Mouse (Mus musculus) CH12.LX (cell line): Measurements from ENCODE around the gene Drg1. TPM values are rescaled to one million over a fixed set of nuclear protein-coding genes. Genes with fewer than 3 reads are reported as not detected.

ENCODE experiments used
- DNase-seq: peaks from one replicate; pipeline ENCODE4 v3.0.0-alpha.2; 2013; ENCODE audit errors: extremely low read depth
- H3K27ac ChIP-seq: 2 replicates; pipeline ENCODE4 v1.5.1; 2012; ENCODE audit warnings: low read depth, mild to moderate bottlenecking, control low read depth, moderate library complexity; ENCODE audit not compliant: insufficient read depth
- H3K27me3 ChIP-seq: replicated peaks from 2 replicates; pipeline ENCODE3; 2012; ENCODE audit warnings: inconsistent platforms
- H3K36me3 ChIP-seq, 2 experiments: replicated peaks in 1 of 2; 2 replicates each; pipeline versions ENCODE3 to v1.6.1; 2012; ENCODE audit warnings: inconsistent platforms in 1 of 2, low read length in 1 of 2, mild to moderate bottlenecking in 1 of 2, mixed read lengths in 1 of 2, moderate library complexity in 1 of 2; ENCODE audit not compliant: control insufficient read depth in 1 of 2, insufficient read depth in 1 of 2
- H3K4me1 ChIP-seq, 2 experiments: 2 replicates each; pipeline ENCODE4 v1.6.1; 2012; ENCODE audit warnings: inconsistent platforms in 1 of 2, moderate library complexity in 1 of 2; ENCODE audit not compliant: insufficient read depth in 2 of 2, control insufficient read depth in 1 of 2
- H3K4me2 ChIP-seq: 2 replicates; pipeline ENCODE4 v1.6.1; 2012; ENCODE audit warnings: low read depth, mild to moderate bottlenecking, control low read depth; ENCODE audit not compliant: poor library complexity, insufficient read depth, severe bottlenecking
- H3K4me3 ChIP-seq, 3 experiments: fragments of 150-350 bp in 1 of 3; sonication (generic) in 1 of 3; replicated peaks in 1 of 3; 2 replicates each; pipeline versions ENCODE3 to v1.5.1; 2011 to 2012; ENCODE audit warnings: low read depth in 2 of 3, low read length in 2 of 3, mild to moderate bottlenecking in 2 of 3, moderate library complexity in 2 of 3, control low read depth in 1 of 3, improper control_type of control experiment in 1 of 3, inconsistent platforms in 1 of 3, mixed read lengths in 1 of 3; ENCODE audit not compliant: poor library complexity in 1 of 3
- H3K79me2 ChIP-seq: replicated peaks from 2 replicates; pipeline ENCODE4 v1.6.1; 2012; ENCODE audit warnings: mild to moderate bottlenecking, moderate library complexity; ENCODE audit not compliant: control insufficient read depth, poor library complexity, insufficient read depth, severe bottlenecking; ENCODE audit errors: extremely low read depth
- H3K9ac ChIP-seq: 2 replicates; pipeline ENCODE4 v1.6.1; 2012; ENCODE audit warnings: low read depth, mild to moderate bottlenecking, control low read depth, moderate library complexity; ENCODE audit not compliant: insufficient read depth
- H3K9me3 ChIP-seq: replicated peaks from 2 replicates; pipeline ENCODE3; 2012; ENCODE audit warnings: low read length, inconsistent platforms, mixed read lengths
- CHD1 ChIP-seq: IDR thresholded peaks from 2 replicates; pipeline ENCODE4 v1.6.1; 2012; ENCODE audit warnings: low read depth, low read length, improper control_type of control experiment, inconsistent platforms
- E2F4 ChIP-seq: IDR thresholded peaks from 2 replicates; pipeline ENCODE4 v1.6.1; 2011; ENCODE audit warnings: low read depth, low read length, improper control_type of control experiment; ENCODE audit not compliant: insufficient replicate concordance
- GABPA ChIP-seq: IDR thresholded peaks from 2 replicates; pipeline ENCODE4 v1.6.1; 2012; ENCODE audit warnings: low read depth, low read length, improper control_type of control experiment, inconsistent platforms; ENCODE audit not compliant: insufficient replicate concordance
- IRF4 ChIP-seq: IDR thresholded peaks from 2 replicates; pipeline ENCODE4 v1.6.1; 2014; ENCODE audit warnings: low read depth, mild to moderate bottlenecking, inconsistent platforms, low read length, improper control_type of control experiment
- JUN ChIP-seq: IDR thresholded peaks from 2 replicates; pipeline ENCODE4 v1.6.1; 2011; ENCODE audit warnings: low read depth, mild to moderate bottlenecking, low read length, improper control_type of control experiment, moderate library complexity; ENCODE audit not compliant: insufficient read depth
- JUND ChIP-seq: conservative IDR thresholded peaks from 2 replicates; pipeline ENCODE4 v1.6.1; 2011; ENCODE audit warnings: low read depth, low read length, improper control_type of control experiment
- KAT2A ChIP-seq: IDR thresholded peaks from 2 replicates; pipeline ENCODE4 v1.6.1; 2012; ENCODE audit warnings: low read length, improper control_type of control experiment, inconsistent platforms; ENCODE audit not compliant: insufficient replicate concordance
- MAZ ChIP-seq: IDR thresholded peaks from 2 replicates; pipeline ENCODE4 v1.6.1; 2012; ENCODE audit warnings: low read depth, mild to moderate bottlenecking, inconsistent platforms, low read length, improper control_type of control experiment, moderate library complexity
- MEF2A ChIP-seq: IDR thresholded peaks from 2 replicates; pipeline ENCODE4 v1.6.1; 2014; ENCODE audit warnings: low read depth, mild to moderate bottlenecking, inconsistent platforms, low read length, improper control_type of control experiment, borderline replicate concordance
- MXI1 ChIP-seq: IDR thresholded peaks from 2 replicates; pipeline ENCODE4 v1.6.1; 2011; ENCODE audit warnings: mild to moderate bottlenecking, low read depth, low read length, improper control_type of control experiment
- NELFE ChIP-seq: IDR thresholded peaks from 2 replicates; pipeline ENCODE4 v1.6.1; 2011; ENCODE audit warnings: low read depth, low read length, improper control_type of control experiment
- NRF1 ChIP-seq: IDR thresholded peaks from 2 replicates; pipeline ENCODE4 v1.6.1; 2014; ENCODE audit warnings: low read depth, mild to moderate bottlenecking, inconsistent platforms, low read length, improper control_type of control experiment, moderate library complexity
- PAX5 ChIP-seq: IDR thresholded peaks from 2 replicates; pipeline ENCODE4 v1.6.1; 2012; ENCODE audit warnings: low read length, inconsistent platforms, mixed read lengths
- RAD21 ChIP-seq: IDR thresholded peaks from 2 replicates; pipeline ENCODE4 v1.6.1; 2011; ENCODE audit warnings: low read depth, mild to moderate bottlenecking, low read length, improper control_type of control experiment, moderate library complexity
- RCOR1 ChIP-seq: conservative IDR thresholded peaks from 2 replicates; pipeline ENCODE4 v1.6.1; 2012; ENCODE audit warnings: low read depth, mild to moderate bottlenecking, inconsistent platforms, low read length, improper control_type of control experiment
- SIN3A ChIP-seq: IDR thresholded peaks from 2 replicates; pipeline ENCODE4 v1.6.1; 2012; ENCODE audit warnings: low read length, improper control_type of control experiment, inconsistent platforms
- TBP ChIP-seq: conservative IDR thresholded peaks from 2 replicates; pipeline ENCODE4 v1.6.1; 2011; ENCODE audit warnings: low read depth, low read length, improper control_type of control experiment
- UBTF ChIP-seq: IDR thresholded peaks from 2 replicates; pipeline ENCODE4 v1.6.1; 2012; ENCODE audit warnings: low read depth, mild to moderate bottlenecking, inconsistent platforms, low read length, improper control_type of control experiment, moderate library complexity
- USF2 ChIP-seq: conservative IDR thresholded peaks from 2 replicates; pipeline ENCODE4 v1.6.1; 2011; ENCODE audit warnings: low read depth, low read length, improper control_type of control experiment
- ZC3H11A ChIP-seq: IDR thresholded peaks from 2 replicates; pipeline ENCODE4 v1.6.1; 2012; ENCODE audit warnings: low read depth, mild to moderate bottlenecking, inconsistent platforms, low read length, improper control_type of control experiment
- ZKSCAN1 ChIP-seq: IDR thresholded peaks from 2 replicates; pipeline ENCODE4 v1.6.1; 2012; ENCODE audit warnings: low read depth, inconsistent platforms, low read length, improper control_type of control experiment, borderline replicate concordance
- ZMIZ1 ChIP-seq: IDR thresholded peaks from 2 replicates; pipeline ENCODE4 v1.6.1; 2012; ENCODE audit warnings: low read depth, mild to moderate bottlenecking, inconsistent platforms, low read length, improper control_type of control experiment
- dilution Hi-C: fragments of 300-500 bp; cut with MboI; formaldehyde crosslinking; loops from 2 replicates; pipeline ENCODE4 v1.14.3; 2020; ENCODE audit warnings: low sequenced_read_pairs; ENCODE audit not compliant: extremely low pct_unique_long_range_greater_than_20kb, extremely low pct_ligation_motif_present
- in situ Hi-C: fragments of 300-500 bp; cut with MboI; formaldehyde crosslinking; loops from 3 replicates; pipeline ENCODE4 v1.14.3; 2019; ENCODE audit warnings: low sequenced_read_pairs, low pct_ligation_motif_present, low pct_unique_long_range_greater_than_20kb, mixed read lengths
- polyA plus RNA-seq: library from polyadenylated mRNA; unstranded; fragments of >175 nt; gene quantifications from 2 replicates; pipeline ENCODE4 v1.2.1, GENCODE M21; 2012; ENCODE audit warnings: low read depth; ENCODE audit not compliant: insufficient read length
- total RNA-seq, 2 experiments: library from RNA; depleted of rRNA; stranded (reverse); fragments of 300-350 nt in 1 of 2; fragments of >200 nt in 1 of 2; gene quantifications; 2 replicates each; pipeline ENCODE4 v1.2.3; 2012 to 2014

Drg1 gene
- total and polyA plus RNA-seq, 3 experiments = 158 to 480 (median 249) TPM

DNA sequence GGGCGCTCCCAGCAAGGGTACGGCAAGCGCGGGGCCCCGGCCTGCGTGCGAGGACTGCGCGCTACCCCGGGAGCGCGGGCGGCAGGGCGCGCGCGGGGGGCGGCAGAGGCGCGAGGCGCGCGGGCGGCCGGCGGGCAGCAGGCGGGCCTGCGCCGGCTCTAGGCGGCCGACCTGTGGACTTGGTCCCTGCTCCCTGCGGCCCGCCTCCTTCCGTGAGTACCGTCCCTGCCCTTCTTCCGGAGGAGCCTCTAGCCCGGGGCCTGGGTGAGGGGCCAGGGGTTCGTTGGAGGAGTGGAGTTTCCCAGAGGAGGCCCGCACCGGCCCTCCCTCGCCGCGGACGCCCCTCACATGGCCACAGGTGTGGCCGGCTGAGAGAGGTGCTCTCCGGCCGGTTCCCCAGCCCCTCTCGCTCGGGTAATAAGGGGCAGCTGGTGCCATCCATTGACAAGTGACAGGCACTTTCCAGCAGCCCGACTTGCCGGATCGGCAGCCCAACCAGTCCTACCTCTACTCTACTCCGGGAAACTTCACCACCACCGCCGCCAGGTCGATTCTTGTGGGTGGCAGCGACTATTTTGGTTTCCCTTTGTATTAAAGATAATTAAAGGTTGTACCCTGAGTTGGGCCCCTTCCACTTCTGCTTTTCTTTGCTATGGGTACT lies 63.3 kb downstream of the Drg1 start:
- dilution Hi-C loops = no loop called here
- H3K4me3 ChIP-seq = peak overlapping the region; percentile 52 to 86 (median 61)
- peak overlapping the region; percentile 92 for H3K27ac ChIP-seq

DNA sequence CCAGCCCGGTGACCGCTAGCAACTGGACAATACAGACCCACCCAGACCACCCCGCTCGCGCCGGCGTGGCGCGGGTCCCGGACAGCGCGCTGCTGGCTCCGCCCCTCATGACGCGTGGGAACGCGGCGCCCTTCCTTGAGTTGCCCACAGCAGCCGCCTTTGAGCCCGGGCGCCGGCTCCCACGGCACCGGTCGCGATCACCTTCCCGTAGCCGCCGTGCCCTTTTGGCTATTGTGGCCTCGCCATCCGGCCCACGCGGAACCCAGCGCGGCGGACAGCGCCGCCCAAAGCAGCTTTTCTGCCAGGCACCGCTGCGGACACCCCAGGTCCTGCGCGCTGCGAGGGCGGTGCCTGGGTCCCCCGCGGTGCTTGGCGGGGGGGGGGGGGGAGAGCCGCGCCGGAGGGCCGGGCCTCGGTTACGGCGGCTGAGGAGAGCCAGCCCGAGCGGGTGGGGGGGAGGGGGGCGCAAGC lies 63.9 kb downstream of the Drg1 start, which contains the start of gene Eif4enif1:
Eif4enif1 (plus strand) TSS at position 162 of the 471 bp plus-strand sequence.
- TF ChIP-seq KAT2A (no peak), ZKSCAN1 (no peak), TBP (no peak), IRF4 (no peak), ZC3H11A (no peak), RAD21 (no peak), E2F4 (no peak), MXI1 (no peak), SIN3A (no peak), JUN (no peak)
- peaks cover 14 to 28% of the 10 kb centered on the region in 2 experiments for H3K36me3 ChIP-seq
- in situ Hi-C loops = no loop called here
- H3K27me3 ChIP-seq = no peaks in the 10 kb centered on the region
- peak within 1 kb of the TSS; percentile 52 to 86 (median 61) for H3K4me3 ChIP-seq
- peaks cover 42% of the 10 kb centered on the region for H3K79me2 ChIP-seq
- peaks cover 6 to 27% of the 10 kb centered on the region in 2 experiments; a peak in 3 of 4 replicates for H3K4me1 ChIP-seq
- dilution Hi-C loops = no loop called here
- peak within 1 kb of the TSS; percentile 94 for H3K9ac ChIP-seq
- no peaks in the 10 kb centered on the region for H3K9me3 ChIP-seq
- peak within 1 kb of the TSS; percentile 92 for H3K27ac ChIP-seq
- DNase-seq = peak; percentile 88
- H3K4me2 ChIP-seq = peak within 1 kb of the TSS; percentile 63; the same call in 1 of the 2 replicates

More for the DNA sequence above, 63.3 kb downstream of the Drg1 start:
- peak overlapping the region; percentile 21; the same call in 1 of the 2 replicates for H3K4me2 ChIP-seq
- peak overlapping the region; percentile 94 for H3K9ac ChIP-seq
- H3K4me1 ChIP-seq = peaks cover 6 to 30% of the 10 kb centered on the region in 2 experiments; a peak in 3 of 4 replicates
- no peak for TF ChIP-seq MEF2A
- no peak for TF ChIP-seq NELFE
- TF ChIP-seq NRF1 = no peak
- no peak for TF ChIP-seq ZMIZ1
- no peak for TF ChIP-seq RAD21
- no peak for TF ChIP-seq GABPA
- no peak for TF ChIP-seq MAZ
- TF ChIP-seq UBTF = no peak
- no peak for TF ChIP-seq KAT2A
- no peak for TF ChIP-seq ZKSCAN1
- TF ChIP-seq RCOR1 = no peak
- no peak for TF ChIP-seq PAX5
- no peak for TF ChIP-seq USF2
- no peak for TF ChIP-seq CHD1
- TF ChIP-seq E2F4 = no peak
- no peak for TF ChIP-seq JUND
- TF ChIP-seq, all 38 proteins: peak for 0
- H3K27me3 ChIP-seq = no peaks in the 10 kb centered on the region
- H3K36me3 ChIP-seq = peaks cover 17 to 32% of the 10 kb centered on the region in 2 experiments
- peaks cover 49% of the 10 kb centered on the region for H3K79me2 ChIP-seq
- in situ Hi-C loops = no loop called here
- peak; percentile 78 for DNase-seq
- no peaks in the 10 kb centered on the region for H3K9me3 ChIP-seq
